Mouse (Mus musculus) ES-Bruce4 (cell line): ENCODE results near the gene Mgll.

Experiments
- CTCF ChIP-seq: IDR thresholded peaks from one replicate; pipeline ENCODE4 v1.8.1; 2011; ENCODE audit warnings: low read depth, low read length
- EP300 ChIP-seq: IDR thresholded peaks from 2 replicates; pipeline ENCODE4 v1.6.1; 2011; ENCODE audit warnings: low read depth, low read length; ENCODE audit not compliant: insufficient read depth
- POLR2A ChIP-seq: IDR thresholded peaks from one replicate; pipeline ENCODE4 v1.8.1; 2011; ENCODE audit warnings: low read length; ENCODE audit not compliant: insufficient read depth

DNA sequence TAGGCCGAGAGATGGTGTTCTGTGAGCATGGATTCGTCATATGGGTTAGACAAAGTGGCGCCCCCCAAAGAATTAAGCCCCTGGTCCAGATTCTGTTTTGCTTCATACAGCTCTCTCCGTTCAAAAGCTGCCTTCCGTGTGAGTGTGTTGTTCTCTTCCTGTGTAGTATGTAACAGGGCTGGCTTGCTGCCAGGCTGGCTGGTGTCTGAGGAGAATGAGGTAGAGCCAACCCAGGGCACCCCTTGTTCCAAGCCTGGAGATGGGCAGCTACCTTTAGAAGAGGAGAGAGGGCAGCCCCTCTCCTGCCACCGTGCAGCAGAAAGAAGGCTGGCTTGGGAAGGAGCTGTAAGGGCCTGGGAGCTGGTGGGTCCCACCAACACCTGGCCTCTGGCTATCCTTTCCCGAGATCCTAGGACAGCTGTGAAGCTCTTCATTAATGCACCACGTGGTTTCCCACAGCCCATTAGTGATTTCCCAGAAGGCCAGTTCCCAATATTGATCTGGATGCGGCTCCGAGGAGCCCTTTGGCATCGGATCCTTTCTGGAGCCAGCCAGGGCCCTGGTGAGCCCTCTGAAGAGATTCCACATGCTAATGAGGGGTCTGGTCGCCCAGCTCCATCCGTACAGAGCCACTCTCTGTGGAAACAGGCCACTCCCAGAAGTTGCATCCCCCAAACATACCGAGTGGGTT lies 19.5 kb downstream of the Mgll start:
- TF ChIP-seq CTCF (no peak), POLR2A (no peak), EP300 (no peak)
